Mouse (Mus musculus) left cerebral cortex, postnatal 36 days (tissue): ENCODE results near the gene Irf6. TPM values are rescaled to one million over a fixed set of nuclear protein-coding genes. Genes with fewer than 3 reads are reported as not detected.

Experiments
- DNase-seq, 2 experiments: peaks; one replicate each; pipeline ENCODE4 v3.0.0; 2021 to 2022; ENCODE audit warnings: low spot score in 2 of 2, mixed read lengths in 1 of 2
- intact Hi-C: fragments of 180-260 bp; cut with DNase I; formaldehyde crosslinking; loops from one replicate; pipeline ENCODE4 v1.15.1; 2025
- total RNA-seq, 2 experiments: library from RNA; stranded (reverse); gene quantifications; 2 replicates each; pipeline ENCODE4 v1.2.3; 2021

The Irf6 gene
- total RNA-seq, 2 experiments from 2014 or later = 0.99 to 1.7 TPM

DNA sequence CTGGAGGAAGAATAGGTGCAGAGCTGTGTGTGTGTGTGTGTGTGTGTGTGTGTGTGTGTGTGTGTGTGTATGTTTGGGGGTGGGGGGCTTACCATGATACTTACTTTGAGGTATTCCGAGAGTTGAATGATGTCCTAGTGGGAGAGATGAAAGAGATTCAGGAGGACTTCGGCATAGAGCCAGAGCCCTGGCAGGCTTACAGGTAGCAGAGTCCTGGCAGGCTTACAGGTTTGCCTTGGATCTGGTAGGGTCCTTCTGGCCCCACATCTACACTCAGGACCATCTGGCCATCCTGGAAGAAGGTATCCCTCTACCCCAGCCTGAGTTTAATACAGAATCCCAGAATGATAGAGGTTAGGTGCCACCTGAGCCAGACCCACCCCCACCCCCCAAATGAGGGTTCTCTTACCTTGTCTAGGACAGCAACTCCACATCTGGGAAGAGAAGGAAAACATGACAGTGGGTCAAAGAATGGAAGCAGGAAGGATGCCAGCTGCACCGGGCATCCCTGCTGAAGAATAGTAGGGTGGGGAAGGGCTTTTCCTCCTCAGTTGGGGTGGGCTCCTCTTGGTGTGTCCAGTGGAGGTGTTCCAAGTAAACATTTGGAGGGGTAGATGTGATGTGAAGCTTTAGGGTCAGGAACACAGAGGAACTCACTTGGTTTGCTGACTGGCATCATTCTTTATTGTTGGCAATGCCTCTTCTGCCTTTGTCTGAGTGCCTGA lies 41.7 kb downstream of the Irf6 start:
- DNase-seq = no peak
- intact Hi-C loops = no loop called here

- intact Hi-C loops = no loop called here
These were observed 42.4 kb downstream of the Irf6 start for GRCm38 (mm10) chr1:193195169-193195810.

GRCm38 (mm10) chr1:193197494-193198205 lies 44.7 kb downstream of the Irf6 start:
- intact Hi-C loops = no loop called here
- DNase-seq = no peak

More at GRCm38 (mm10) chr1:193195169-193195810, 42.4 kb downstream of the Irf6 start:
- DNase-seq = no peak

DNA sequence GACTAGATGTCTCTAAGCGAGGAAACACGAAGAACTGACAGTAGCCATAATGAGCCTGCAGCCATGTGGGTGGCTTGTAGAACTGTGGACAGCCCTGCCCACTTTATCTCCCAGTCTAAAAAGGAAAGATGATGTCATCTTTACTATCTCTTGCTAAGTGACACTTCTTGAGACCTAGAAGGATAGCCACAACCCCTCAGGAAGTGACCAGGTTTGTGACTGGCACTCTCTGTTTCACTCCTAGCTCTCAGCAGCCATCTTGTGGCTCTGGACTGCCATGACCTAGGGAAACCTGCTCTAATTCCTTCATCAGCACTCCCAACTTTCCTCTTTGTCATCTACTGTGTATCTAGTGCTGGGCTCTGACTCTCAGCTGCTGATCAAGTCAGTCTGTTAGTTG lies 45.4 kb downstream of the Irf6 start:
- intact Hi-C loops = no loop called here
- DNase-seq = no peak

- DNase-seq = no peak
- intact Hi-C loops = no loop called here
These were observed 47.9 kb downstream of the Irf6 start for GRCm38 (mm10) chr1:193200640-193201382.

- DNase-seq = no peak
- intact Hi-C loops = no loop called here
These were observed 48.5 kb downstream of the Irf6 start, which contains the start of gene Traf3ip3 for GRCm38 (mm10) chr1:193201383-193201778. Traf3ip3 (minus strand) TSS chr1:193201703.

DNA sequence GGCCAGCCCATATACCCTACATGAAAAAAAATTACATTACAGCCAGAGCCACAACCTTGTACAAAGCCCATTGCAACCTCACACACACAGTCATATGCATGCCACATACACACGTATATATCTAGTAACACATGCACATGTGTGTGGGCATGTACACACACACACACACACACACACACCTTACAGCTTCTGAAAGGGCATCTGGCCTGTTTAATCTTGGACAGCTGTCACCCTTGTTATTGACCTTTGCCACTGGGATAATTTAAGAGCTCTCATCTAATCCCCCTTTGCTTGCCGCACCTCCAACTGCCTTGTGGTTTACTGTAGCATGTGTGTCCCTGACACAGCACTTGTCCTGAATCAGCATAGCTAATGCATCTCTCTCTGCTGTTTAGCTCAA lies 50.9 kb downstream of the Irf6 start:
- DNase-seq = no peak
- intact Hi-C loops = no loop called here

GRCm38 (mm10) chr1:193205431-193205830 lies 52.5 kb downstream of the Irf6 start:
- intact Hi-C loops = loop anchor here (5.0 kb wide), 2 partner anchors 117 to 177 kb away; no protein-coding TSS in a partner anchor
- DNase-seq = no peak

GRCm38 (mm10) chr1:193207503-193207902 lies 54.6 kb downstream of the Irf6 start, which contains the start of gene Lamb3:
Lamb3 (plus strand) TSS chr1:193207699.
- intact Hi-C loops = loop anchor here (5.0 kb wide), 2 partner anchors 115 to 175 kb away; no protein-coding TSS in a partner anchor
- no peak for DNase-seq

- peak; percentile 43 to 46 for DNase-seq
- intact Hi-C loops = loop anchor here (5.0 kb wide), 2 partner anchors 114 to 174 kb away; no protein-coding TSS in a partner anchor
These were observed 55.3 kb downstream of the Irf6 start for GRCm38 (mm10) chr1:193208178-193208577.

GRCm38 (mm10) chr1:193211371-193211770 lies 58.5 kb downstream of the Irf6 start:
- intact Hi-C loops = no loop called here

DNA sequence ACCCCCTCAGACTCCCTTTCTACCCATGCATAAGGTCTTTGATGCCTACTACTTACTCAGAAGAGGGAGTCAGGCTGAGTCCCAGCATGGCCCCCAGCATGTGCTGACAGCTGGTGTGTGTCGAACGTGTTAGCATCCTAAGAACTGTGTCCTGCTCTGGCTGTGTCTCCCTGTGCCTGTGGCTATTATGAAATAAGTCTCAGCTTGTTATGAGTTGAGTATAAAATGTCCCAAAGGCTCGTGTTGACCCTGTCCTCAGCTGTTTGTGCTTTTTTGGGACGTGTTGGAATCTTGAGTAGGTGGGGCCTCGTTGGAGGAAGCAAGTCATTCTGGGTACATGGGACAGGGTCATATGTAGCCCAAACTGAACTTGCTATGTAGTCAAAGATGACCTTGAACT lies 61.1 kb downstream of the Irf6 start:
- DNase-seq = no peak
- intact Hi-C loops = no loop called here

More at GRCm38 (mm10) chr1:193211371-193211770, 58.5 kb downstream of the Irf6 start:
- DNase-seq = no peak

- intact Hi-C loops = no loop called here
- DNase-seq = no peak
These were observed 63.1 kb downstream of the Irf6 start for GRCm38 (mm10) chr1:193216000-193216399.

DNA sequence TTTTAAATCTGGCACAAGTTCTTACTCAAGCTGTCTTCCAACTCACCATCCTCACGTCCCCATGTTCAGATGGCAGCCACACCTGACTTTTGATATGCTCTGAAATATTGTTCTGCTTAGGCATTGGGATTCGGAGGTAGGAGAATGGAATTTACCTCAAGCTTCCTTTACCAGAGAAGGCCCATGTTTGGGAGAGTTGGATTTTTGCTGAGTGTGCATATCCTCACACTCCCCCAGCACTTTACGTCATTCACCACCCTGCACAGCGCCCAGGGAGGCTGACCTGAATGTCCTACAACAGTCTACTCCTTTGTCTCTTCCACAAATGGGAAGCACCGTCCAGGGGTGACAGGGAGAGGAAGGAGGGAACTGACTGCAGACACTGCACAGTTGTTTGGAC lies 67.5 kb downstream of the Irf6 start:
- intact Hi-C loops = no loop called here

More for the DNA sequence above, 67.5 kb downstream of the Irf6 start:
- DNase-seq = no peak

Other genes with a start within 250 kb of the Irf6 start
- 10 to 100 TPM; 20.9 to 28.3 TPM for gene Syt14, start 117.3 kb upstream of the Irf6 start, total RNA-seq
- 10 to 100 TPM; 14.3 to 20.4 TPM for gene Diexf, start 22.8 kb upstream of the Irf6 start, total RNA-seq
- gene A130010J15Rik, start 14.9 kb downstream of the Irf6 start, total RNA-seq = 1 to 10 TPM; 2.6 to 3.2 TPM
- gene Traf3ip3, start 48.6 kb downstream of the Irf6 start, total RNA-seq = 1 to 10 TPM; 1.6 to 2.0 TPM
- 1 to 10 TPM in 1 of 2 experiments, under 1 TPM in 1; 0.89 to 1.6 TPM for gene Lamb3, start 54.6 kb downstream of the Irf6 start, total RNA-seq
- gene Hsd11b1, start 111.0 kb downstream of the Irf6 start, total RNA-seq = 10 to 100 TPM; 14.2 to 26.7 TPM
- 1 to 10 TPM; 5.3 to 8.7 TPM for gene G0s2, start 120.1 kb downstream of the Irf6 start, total RNA-seq
- gene Camk1g, start 217.2 kb downstream of the Irf6 start, total RNA-seq = 10 to 100 TPM; 32.4 to 47.1 TPM